Mouse (Mus musculus) granulocyte monocyte progenitor cell, adult 5-6 weeks (primary cell): Measurements from ENCODE around the gene Klk1b11. TPM values are rescaled to one million over a fixed set of nuclear protein-coding genes. Genes with fewer than 3 reads are reported as not detected.
A peak's percentile ranks its signal among the peaks of the same experiment; 100 is the strongest.
"Not testable (repeated sequence)": the region's sequence is repeated elsewhere in the genome, so short reads cannot be mapped to it uniquely, and the experiment has no call there.

ENCODE experiments used
- ATAC-seq: replicated peaks from 2 replicates; pipeline ENCODE4 v1.8.0; 2016; ENCODE audit warnings: mild to moderate bottlenecking, moderate TSS enrichment, inconsistent platforms; ENCODE audit not compliant: poor library complexity, severe bottlenecking
- total RNA-seq, 2 experiments: library from RNA; stranded (forward) in 1 of 2; stranded (reverse) in 1 of 2; fragments of 200-712, 200-1000 nt in 1 of 2; fragments of >200 nt in 1 of 2; fragmentation: Nextera tagmentation in 1 of 2; gene quantifications; 2 replicates each; pipeline ENCODE4 v1.2.3; 2014 to 2017

Gene Klk1b11
- total RNA-seq (2014; fragmentation: Nextera tagmentation): not detected in 2 replicates
- not detected in 2 replicates for total RNA-seq (2017)

- ATAC-seq: not testable (repeated sequence)
Measured at GRCm38 (mm10) chr7:43995577-43995976, at the start of gene Klk1b11. Gene Klk1b11, plus strand, starts transcription at chr7:43995877.

DNA sequence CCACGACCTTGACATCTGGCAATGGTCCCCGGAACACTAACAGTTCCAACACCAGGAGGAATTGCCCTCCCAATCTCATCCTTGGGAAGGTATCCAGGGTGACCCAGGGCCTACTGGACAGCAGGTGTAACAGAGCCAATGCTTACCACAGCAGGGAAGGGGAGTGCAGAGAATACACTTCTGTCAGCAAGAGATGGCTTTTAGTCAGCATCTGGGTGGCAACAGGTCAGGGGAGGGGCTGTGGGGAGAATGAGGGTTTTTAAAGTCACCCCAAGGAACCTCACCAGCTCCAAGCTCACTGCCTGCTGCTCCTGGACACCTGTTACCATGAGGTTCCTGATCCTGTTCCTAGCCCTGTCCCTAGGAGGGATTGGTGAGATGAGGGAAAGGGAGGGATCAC, 45.3 kb upstream of the Klk1b11 start, which contains the start of gene Klk1b8:
TSS of gene Klk1b8 (plus strand) at position 301 of the 400 bp plus-strand sequence.
- no peak for ATAC-seq

DNA sequence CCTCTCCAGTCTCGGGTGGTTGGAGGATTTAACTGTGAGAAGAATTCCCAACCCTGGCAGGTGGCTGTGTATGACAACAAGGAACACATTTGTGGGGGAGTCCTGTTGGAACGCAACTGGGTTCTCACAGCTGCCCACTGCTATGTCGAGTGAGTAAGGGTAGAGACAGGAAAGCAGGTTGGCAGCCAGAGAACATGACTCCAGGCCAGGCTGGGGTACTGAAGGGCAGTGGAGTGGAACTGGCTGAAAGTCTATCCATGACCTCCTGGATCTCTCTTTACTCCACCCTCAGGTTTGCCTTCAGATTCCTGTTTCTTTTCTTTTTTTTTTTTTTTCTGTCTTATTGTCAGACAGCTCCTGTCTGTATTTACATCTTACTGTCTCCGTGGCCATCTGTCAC, 43.0 kb upstream of the Klk1b11 start:
- no peak for ATAC-seq

DNA sequence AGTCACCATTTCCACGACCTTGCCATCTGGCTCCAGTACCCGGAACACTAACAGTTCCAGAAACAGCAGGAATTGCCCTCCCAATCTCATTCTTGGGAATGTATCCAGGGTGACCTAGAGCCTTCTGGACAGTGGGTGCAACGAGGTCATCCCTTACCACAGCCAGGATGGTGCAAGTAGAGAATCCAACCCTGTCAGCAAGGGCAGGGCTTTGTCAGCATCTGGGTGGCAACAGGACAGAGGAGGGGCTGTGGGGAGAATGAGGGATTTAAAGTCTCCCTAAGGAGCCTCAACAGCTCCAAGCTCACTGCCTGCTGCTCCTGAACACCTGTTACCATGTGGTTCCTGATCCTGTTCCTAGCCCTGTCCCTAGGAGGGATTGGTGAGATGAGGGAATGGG, 29.2 kb upstream of the Klk1b11 start, which contains the start of gene Klk1b1:
TSS of gene Klk1b1 (plus strand) at position 301 of the 400 bp plus-strand sequence.
- ATAC-seq: no peak

DNA sequence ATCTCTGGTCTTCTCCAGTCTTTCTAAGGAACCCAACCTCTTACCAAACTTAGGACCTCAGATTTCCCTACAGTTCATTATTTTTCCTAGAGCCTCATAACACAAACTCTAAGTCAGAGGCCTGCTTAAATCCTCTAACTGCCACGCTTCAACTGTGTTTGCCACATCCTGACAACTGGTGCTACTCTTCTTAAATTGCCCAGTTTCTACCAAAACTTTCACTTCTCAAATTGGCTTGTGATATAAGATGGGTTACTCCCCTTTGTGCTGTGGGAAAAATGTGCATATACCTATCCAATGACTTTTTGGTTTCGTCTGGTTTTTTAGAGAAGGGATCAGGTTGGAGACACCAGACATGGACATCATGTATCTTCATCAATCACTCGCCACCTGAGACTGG, 28.6 kb upstream of the Klk1b11 start:
- ATAC-seq: peak; percentile 56

DNA sequence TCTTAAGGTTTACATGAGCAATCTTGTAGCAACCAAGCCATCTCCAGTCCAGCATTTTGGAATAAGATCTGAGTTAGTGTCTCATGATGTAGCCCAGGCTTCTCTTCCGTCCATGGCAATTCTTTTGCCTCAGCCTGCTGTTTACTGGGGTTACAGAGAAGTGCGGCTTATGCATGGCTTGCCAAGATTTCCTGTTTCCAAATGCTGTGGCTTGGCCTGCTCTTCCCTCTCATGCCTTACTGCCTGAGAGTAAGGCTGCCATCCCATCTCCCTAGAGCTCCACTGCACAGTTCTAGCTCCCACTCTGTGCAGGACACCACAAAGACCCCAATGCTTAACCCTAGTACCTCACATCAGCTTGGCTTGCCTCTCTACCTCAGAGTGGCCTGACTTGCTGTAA, 28.1 kb upstream of the Klk1b11 start:
- ATAC-seq: peak; percentile 62

DNA sequence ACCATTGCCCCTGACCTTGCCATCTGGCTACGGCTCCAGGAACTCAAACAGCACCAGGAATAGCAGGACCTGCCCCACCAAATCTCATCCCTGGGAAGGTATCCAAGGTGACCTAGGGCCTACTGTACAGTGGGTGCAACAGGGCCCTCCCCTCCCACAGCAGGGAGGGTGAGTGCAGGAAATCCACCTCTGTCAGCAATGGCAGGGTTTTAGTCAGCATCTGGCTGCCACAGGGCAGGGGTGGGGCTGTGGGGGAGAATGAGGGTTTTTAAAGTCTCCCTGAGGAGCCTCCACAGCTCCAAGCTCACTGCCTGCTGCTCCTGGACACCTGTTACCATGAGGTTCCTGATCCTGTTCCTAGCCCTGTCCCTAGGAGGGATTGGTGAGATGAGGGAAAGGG, 19.9 kb upstream of the Klk1b11 start, which contains the start of gene Klk1b9:
TSS of gene Klk1b9 (plus strand) at position 301 of the 400 bp plus-strand sequence.
- ATAC-seq: not testable (repeated sequence)

GRCm38 (mm10) chr7:43985657-43986056, 10.0 kb upstream of the Klk1b11 start:
- peak; percentile 56 for ATAC-seq

- peak; percentile 89 for ATAC-seq
Measured at GRCm38 (mm10) chr7:43994821-43995220, 856 bp upstream of the Klk1b11 start.

DNA sequence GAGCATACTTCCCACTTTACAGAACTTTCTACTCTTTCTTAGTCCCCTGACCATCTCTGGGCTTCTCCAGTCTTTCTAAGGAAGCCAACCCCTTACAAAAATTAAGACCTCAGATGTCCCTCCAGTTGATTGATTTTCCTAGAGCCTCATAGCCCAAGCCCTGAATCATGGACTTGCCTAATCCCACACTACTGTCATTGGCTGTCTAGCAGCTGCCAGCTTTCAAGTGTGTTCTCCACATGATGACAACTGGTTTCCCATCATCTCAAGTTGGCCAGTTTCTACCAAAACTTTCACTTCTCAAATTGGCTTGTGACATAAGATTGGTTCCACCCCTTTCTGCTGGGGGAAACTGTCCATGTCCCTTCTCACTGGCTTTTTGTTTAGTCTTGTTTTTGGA, 9.2 kb downstream of the Klk1b11 start:
- peak; percentile 95 for ATAC-seq

DNA sequence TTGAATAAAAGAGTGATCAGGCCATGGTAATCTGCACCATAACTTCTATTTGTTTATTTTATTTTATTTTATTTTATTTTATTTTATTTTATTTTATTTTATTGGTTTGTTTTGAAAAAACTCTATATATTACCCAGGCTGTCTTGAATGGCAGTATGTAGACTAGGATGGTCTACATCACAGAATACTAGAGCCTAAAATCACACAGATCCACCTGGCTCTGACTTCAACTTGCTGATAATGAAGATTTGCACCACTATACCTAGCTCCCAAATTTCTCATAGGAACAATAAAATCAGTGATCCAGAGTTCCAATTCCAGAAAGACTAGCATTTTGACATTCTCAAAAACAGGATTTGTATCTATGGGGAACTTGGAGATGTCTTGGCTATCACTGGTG, 16.2 kb downstream of the Klk1b11 start, which contains the start of gene Klk1b26:
TSS of gene Klk1b26 (plus strand) at position 301 of the 400 bp plus-strand sequence.
- not testable (repeated sequence) for ATAC-seq

- ATAC-seq: not testable (repeated sequence)
Measured at GRCm38 (mm10) chr7:44014666-44015065, 19.0 kb downstream of the Klk1b11 start.

- no peak for ATAC-seq
Measured at GRCm38 (mm10) chr7:44015071-44015470, 19.4 kb downstream of the Klk1b11 start.

Other genes with a start within 250 kb of the Klk1b11 start
- not detected in 2 replicates for gene Klk12, start 227.0 kb upstream of the Klk1b11 start, total RNA-seq (2014; fragmentation: Nextera tagmentation)
- not detected in 2 replicates for gene Klk12, start 227.0 kb upstream of the Klk1b11 start, total RNA-seq (2017)
- gene Klk11, start 221.3 kb upstream of the Klk1b11 start, total RNA-seq (2014; fragmentation: Nextera tagmentation): not detected in 2 replicates
- gene Klk11, start 221.3 kb upstream of the Klk1b11 start, total RNA-seq (2017): not detected in 2 replicates
- not detected in 2 replicates for gene Klk10, start 214.8 kb upstream of the Klk1b11 start, total RNA-seq (2014; fragmentation: Nextera tagmentation)
- gene Klk10, start 214.8 kb upstream of the Klk1b11 start, total RNA-seq (2017): not detected in 2 replicates
- gene Klk9, start 204.0 kb upstream of the Klk1b11 start, total RNA-seq (2014; fragmentation: Nextera tagmentation): not detected in 2 replicates
- not detected in 2 replicates for gene Klk9, start 204.0 kb upstream of the Klk1b11 start, total RNA-seq (2017)
- gene Klk8, start 198.3 kb upstream of the Klk1b11 start, total RNA-seq (2014; fragmentation: Nextera tagmentation): 19.5 and 25.4 TPM in 2 replicates
- 10.8 and 11.1 TPM in 2 replicates for gene Klk8, start 198.3 kb upstream of the Klk1b11 start, total RNA-seq (2017)
- not detected in 2 replicates for gene Klk7, start 184.6 kb upstream of the Klk1b11 start, total RNA-seq (2014; fragmentation: Nextera tagmentation)
- gene Klk7, start 184.6 kb upstream of the Klk1b11 start, total RNA-seq (2017): not detected in 2 replicates
- not detected in 2 replicates for gene Klk6, start 171.4 kb upstream of the Klk1b11 start, total RNA-seq (2014; fragmentation: Nextera tagmentation)
- gene Klk6, start 171.4 kb upstream of the Klk1b11 start, total RNA-seq (2017): not detected in 2 replicates
- gene Klk5, start 153.9 kb upstream of the Klk1b11 start, total RNA-seq (2014; fragmentation: Nextera tagmentation): not detected in 2 replicates
- not detected in 2 replicates for gene Klk5, start 153.9 kb upstream of the Klk1b11 start, total RNA-seq (2017)
- not detected in 2 replicates for gene Klk4, start 114.7 kb upstream of the Klk1b11 start, total RNA-seq (2014; fragmentation: Nextera tagmentation)
- gene Klk4, start 114.7 kb upstream of the Klk1b11 start, total RNA-seq (2017): not detected in 2 replicates
- gene Klk15, start 62.1 kb upstream of the Klk1b11 start, total RNA-seq (2014; fragmentation: Nextera tagmentation): not detected in 2 replicates
- gene Klk15, start 62.1 kb upstream of the Klk1b11 start, total RNA-seq (2017): not detected in 2 replicates
- not detected in 2 replicates for gene Klk1b8, start 45.2 kb upstream of the Klk1b11 start, total RNA-seq (2014; fragmentation: Nextera tagmentation)
- not detected in 2 replicates for gene Klk1b8, start 45.2 kb upstream of the Klk1b11 start, total RNA-seq (2017)
- not detected in 2 replicates for gene Klk1b1, start 29.1 kb upstream of the Klk1b11 start, total RNA-seq (2014; fragmentation: Nextera tagmentation)
- gene Klk1b1, start 29.1 kb upstream of the Klk1b11 start, total RNA-seq (2017): not detected in 2 replicates
- gene Klk1b9, start 19.8 kb upstream of the Klk1b11 start, total RNA-seq (2014; fragmentation: Nextera tagmentation): not detected in 2 replicates
- gene Klk1b9, start 19.8 kb upstream of the Klk1b11 start, total RNA-seq (2017): not detected in 2 replicates
- not detected in 2 replicates for gene Klk1b26, start 16.3 kb downstream of the Klk1b11 start, total RNA-seq (2014; fragmentation: Nextera tagmentation)
- gene Klk1b26, start 16.3 kb downstream of the Klk1b11 start, total RNA-seq (2017): not detected in 2 replicates
- gene Klk1b27, start 56.4 kb downstream of the Klk1b11 start, total RNA-seq (2014; fragmentation: Nextera tagmentation): not detected in 2 replicates
- gene Klk1b27, start 56.4 kb downstream of the Klk1b11 start, total RNA-seq (2017): not detected in 2 replicates
- gene Klk1b21, start 106.5 kb downstream of the Klk1b11 start, total RNA-seq (2014; fragmentation: Nextera tagmentation): not detected in 2 replicates
- not detected in 2 replicates for gene Klk1b21, start 106.5 kb downstream of the Klk1b11 start, total RNA-seq (2017)
- gene Klk1b22, start 116.8 kb downstream of the Klk1b11 start, total RNA-seq (2014; fragmentation: Nextera tagmentation): not detected in 2 replicates
- gene Klk1b22, start 116.8 kb downstream of the Klk1b11 start, total RNA-seq (2017): not detected in 2 replicates
- not detected in 2 replicates for gene Klk1b16, start 140.9 kb downstream of the Klk1b11 start, total RNA-seq (2014; fragmentation: Nextera tagmentation)
- not detected in 2 replicates for gene Klk1b16, start 140.9 kb downstream of the Klk1b11 start, total RNA-seq (2017)
- not detected in 2 replicates for gene Klk1b24, start 192.4 kb downstream of the Klk1b11 start, total RNA-seq (2014; fragmentation: Nextera tagmentation)
- gene Klk1b24, start 192.4 kb downstream of the Klk1b11 start, total RNA-seq (2017): not detected in 2 replicates
- not detected in 2 replicates for gene Klk1b3, start 202.3 kb downstream of the Klk1b11 start, total RNA-seq (2014; fragmentation: Nextera tagmentation)
- gene Klk1b3, start 202.3 kb downstream of the Klk1b11 start, total RNA-seq (2017): not detected in 2 replicates
- gene Klk1b4, start 211.6 kb downstream of the Klk1b11 start, total RNA-seq (2014; fragmentation: Nextera tagmentation): not detected in 2 replicates
- gene Klk1b4, start 211.6 kb downstream of the Klk1b11 start, total RNA-seq (2017): not detected in 2 replicates
- not detected in 2 replicates for gene Klk1b5, start 220.1 kb downstream of the Klk1b11 start, total RNA-seq (2014; fragmentation: Nextera tagmentation)
- gene Klk1b5, start 220.1 kb downstream of the Klk1b11 start, total RNA-seq (2017): not detected in 2 replicates
- gene Klk1, start 229.5 kb downstream of the Klk1b11 start, total RNA-seq (2014; fragmentation: Nextera tagmentation): not detected in 2 replicates
- gene Klk1, start 229.5 kb downstream of the Klk1b11 start, total RNA-seq (2017): not detected in 2 replicates
- gene Gm36864, start 240.3 kb downstream of the Klk1b11 start, total RNA-seq (2014; fragmentation: Nextera tagmentation): not detected in 2 replicates
- gene Gm36864, start 240.3 kb downstream of the Klk1b11 start, total RNA-seq (2017): not detected in 2 replicates